Mouse (Mus musculus) activated CD4-positive, CD25-positive, alpha-beta regulatory T cell (primary cell): Measurements from ENCODE around the gene Slc6a19. TPM values are rescaled to one million over a fixed set of nuclear protein-coding genes. Genes with fewer than 3 reads are reported as not detected.

Source experiments
- polyA plus RNA-seq, 2 experiments: library from polyadenylated mRNA; unstranded; fragments of 100-300 nt; shearing (Covaris generic); gene quantifications; one replicate each; pipeline ENCODE4 v1.2.1; 2017

The Slc6a19 gene
- polyA plus RNA-seq: under 1 TPM in 1 of 2 experiments, not detected in 1; 0.50 TPM

DNA sequence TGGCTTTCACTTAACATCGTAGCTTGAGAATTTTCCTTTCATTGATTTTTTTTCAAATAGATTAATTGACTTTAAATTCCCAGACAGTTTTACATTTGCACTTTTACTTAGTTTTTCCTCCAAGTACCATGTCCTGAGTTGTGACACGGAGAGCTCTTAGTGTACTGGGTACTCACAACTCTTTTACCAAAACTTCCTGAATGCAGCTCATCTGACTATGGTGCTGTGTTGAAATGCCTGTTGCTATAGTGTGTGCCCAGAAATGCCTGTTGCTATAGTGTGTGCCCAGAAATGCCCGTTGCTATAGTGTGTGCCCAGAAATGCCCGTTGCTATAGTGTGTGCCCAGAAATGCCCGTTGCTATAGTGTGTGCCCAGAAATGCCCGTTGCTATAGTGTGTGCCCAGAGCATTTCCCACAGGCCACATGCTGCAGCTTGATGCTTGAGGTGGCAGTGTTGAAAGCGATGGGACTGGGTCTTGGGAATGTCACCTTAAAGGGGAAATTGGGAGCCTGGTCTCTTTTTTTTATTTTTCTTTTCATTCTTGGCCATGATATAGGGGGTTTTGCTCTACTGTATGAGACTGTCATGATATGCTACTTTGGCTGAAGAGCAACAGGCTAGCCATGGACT is at the start of gene Slc6a19:
Gene Slc6a19, minus strand, starts transcription at position 172 of the 632 bp plus-strand sequence.

DNA sequence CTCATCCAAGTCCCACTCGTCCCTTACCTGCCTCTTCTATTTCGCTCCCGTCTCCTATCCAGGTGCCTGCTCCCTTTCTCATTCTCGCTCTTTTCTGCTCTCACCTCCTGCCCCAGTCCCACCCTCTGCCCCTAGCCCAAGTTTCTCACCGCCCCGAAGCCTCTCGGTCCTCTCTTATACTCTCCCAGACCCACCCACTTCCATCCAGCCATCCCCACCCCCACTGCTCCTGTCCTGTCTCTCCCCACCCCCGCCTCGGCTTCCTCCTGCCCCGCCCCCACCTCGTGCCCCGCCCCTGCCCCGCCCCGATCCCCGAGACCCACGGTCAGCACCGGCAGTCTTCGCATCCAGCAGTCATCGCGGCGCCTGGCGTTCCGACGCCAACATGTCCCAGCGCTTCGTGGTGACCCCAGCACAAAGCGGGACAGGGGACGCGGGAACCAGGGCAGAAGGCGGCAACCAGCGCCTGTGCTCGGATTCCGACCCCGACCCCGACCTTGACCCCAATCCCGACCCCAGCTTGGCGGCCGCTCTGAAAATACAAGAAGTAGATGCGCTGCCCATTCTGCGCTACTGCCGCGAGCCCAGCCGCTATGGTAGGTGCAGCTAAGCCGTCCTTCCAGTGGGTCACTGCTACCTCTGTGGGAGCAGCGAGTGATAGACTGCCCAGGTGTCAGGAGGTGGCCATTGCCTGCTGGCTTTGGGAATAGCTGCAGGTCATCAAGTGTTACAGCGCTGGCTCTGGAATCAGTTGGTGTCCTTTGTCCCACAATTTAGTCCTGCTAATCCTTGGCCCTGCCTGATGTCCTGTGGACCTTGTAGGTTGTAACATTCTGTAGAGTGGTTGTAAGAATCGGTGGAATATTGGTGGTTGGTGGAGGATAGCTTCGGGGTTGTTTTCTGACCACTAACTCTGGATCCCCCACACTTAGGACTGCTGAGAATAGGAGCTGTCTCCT is 28.4 kb upstream of the Slc6a19 start, which contains the start of gene Slc12a7:
Gene Slc12a7, plus strand, starts transcription at position 353 of the 959 bp plus-strand sequence.

DNA sequence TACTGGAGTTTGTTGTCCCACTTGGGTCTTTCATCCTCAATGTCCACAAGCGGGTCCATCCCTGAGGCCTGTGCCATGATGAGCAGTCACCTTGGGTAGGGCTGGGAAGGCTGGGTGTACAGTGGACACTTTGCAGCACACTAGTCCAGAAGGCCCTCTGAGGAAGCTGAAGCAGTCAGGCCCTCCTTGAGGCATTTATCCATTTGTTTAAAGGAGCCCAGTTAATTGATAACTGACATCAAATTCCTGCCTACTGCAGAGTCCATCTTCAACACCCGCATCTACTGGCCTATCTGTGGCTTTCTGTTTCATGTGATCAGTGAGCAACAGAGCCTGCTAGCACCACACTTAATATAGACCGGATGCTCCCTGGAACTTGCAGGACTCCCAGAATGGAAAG is 26.8 kb downstream of the Slc6a19 start, which contains the start of gene Slc6a18:
Gene Slc6a18, minus strand, starts transcription at position 171 of the 400 bp plus-strand sequence.

Other genes starting within 250 kb of the Slc6a19 start
- gene Lpcat1, start 237.7 kb downstream of the Slc6a19 start, polyA plus RNA-seq: 10 to 100 TPM; 56.1 to 57.6 TPM
- gene Slc6a3, start 168.1 kb downstream of the Slc6a19 start, polyA plus RNA-seq: under 1 TPM in 1 of 2 experiments, not detected in 1; 0.09 TPM
- 100 to 1,000 TPM; 217 to 219 TPM for gene Clptm1l, start 100.9 kb downstream of the Slc6a19 start, polyA plus RNA-seq
- gene Tert, start 78.0 kb downstream of the Slc6a19 start, polyA plus RNA-seq: 1 to 10 TPM; 2.6 to 5.8 TPM
- gene Slc6a18, start 26.8 kb downstream of the Slc6a19 start, polyA plus RNA-seq: not detected
- 10 to 100 TPM; 59.4 to 59.5 TPM for gene Slc12a7, start 28.2 kb upstream of the Slc6a19 start, polyA plus RNA-seq
- under 1 TPM; 0.16 to 0.41 TPM for gene Nkd2, start 142.8 kb upstream of the Slc6a19 start, polyA plus RNA-seq
- 1 to 10 TPM; 4.1 to 7.3 TPM for gene Trip13, start 232.9 kb upstream of the Slc6a19 start, polyA plus RNA-seq
- 10 to 100 TPM; 60.2 TPM for gene Brd9, start 232.9 kb upstream of the Slc6a19 start, polyA plus RNA-seq